Mouse (Mus musculus) right cerebral cortex, postnatal 36 days (tissue): ENCODE data around the gene Slc35d2.

Source experiments
- DNase-seq, 2 experiments: peaks; one replicate each; pipeline ENCODE4 v3.0.0; 2022; ENCODE audit warnings: low spot score in 2 of 2, mixed read lengths in 1 of 2

The Slc35d2 gene

GRCm38 (mm10) chr13:64117442-64117841, 11.7 kb downstream of the Slc35d2 start:
- no peak for DNase-seq

- no peak for DNase-seq
Measured at GRCm38 (mm10) chr13:64110421-64110820, 18.7 kb downstream of the Slc35d2 start.

- no peak for DNase-seq
Measured at GRCm38 (mm10) chr13:64108381-64108850, 20.8 kb downstream of the Slc35d2 start.

- no peak for DNase-seq
Measured at GRCm38 (mm10) chr13:64107535-64107934, 21.6 kb downstream of the Slc35d2 start.

- no peak for DNase-seq
Measured at GRCm38 (mm10) chr13:64107105-64107504, 22.1 kb downstream of the Slc35d2 start.

- no peak for DNase-seq
Measured at GRCm38 (mm10) chr13:64105690-64106089, 23.5 kb downstream of the Slc35d2 start.

- DNase-seq = no peak
Measured at GRCm38 (mm10) chr13:64100186-64100585, 29.0 kb downstream of the Slc35d2 start.

GRCm38 (mm10) chr13:64098992-64099391, 30.2 kb downstream of the Slc35d2 start:
- DNase-seq = no peak

GRCm38 (mm10) chr13:64093341-64093740, 35.8 kb downstream of the Slc35d2 start:
- peak; percentile 12 to 23 for DNase-seq

GRCm38 (mm10) chr13:64092752-64093151, 36.4 kb downstream of the Slc35d2 start:
- no peak for DNase-seq

GRCm38 (mm10) chr13:64092141-64092540, 37.0 kb downstream of the Slc35d2 start:
- no peak for DNase-seq

GRCm38 (mm10) chr13:64091006-64091405, 38.2 kb downstream of the Slc35d2 start:
- no peak for DNase-seq

GRCm38 (mm10) chr13:64090278-64090677, 38.9 kb downstream of the Slc35d2 start:
- DNase-seq = no peak

GRCm38 (mm10) chr13:64089130-64089529, 40.0 kb downstream of the Slc35d2 start, which contains the start of gene Hsd17b3:
Hsd17b3 (minus strand) TSS chr13:64089230.
- no peak for DNase-seq

- peak in 1 of 2 experiments; percentile 2 for DNase-seq
Measured at GRCm38 (mm10) chr13:64088057-64088456, 41.1 kb downstream of the Slc35d2 start.

GRCm38 (mm10) chr13:64086036-64086435, 43.1 kb downstream of the Slc35d2 start:
- no peak for DNase-seq

- DNase-seq = no peak
Measured at GRCm38 (mm10) chr13:64083331-64083730, 45.8 kb downstream of the Slc35d2 start.

GRCm38 (mm10) chr13:64081012-64081919, 47.9 kb downstream of the Slc35d2 start:
- DNase-seq = no peak

- no peak for DNase-seq
Measured at GRCm38 (mm10) chr13:64077591-64077990, 51.6 kb downstream of the Slc35d2 start.

GRCm38 (mm10) chr13:64076074-64076473, 53.1 kb downstream of the Slc35d2 start:
- no peak for DNase-seq

GRCm38 (mm10) chr13:64066653-64067052, 62.5 kb downstream of the Slc35d2 start:
- no peak for DNase-seq

- DNase-seq = no peak
Measured at GRCm38 (mm10) chr13:64064276-64064675, 64.9 kb downstream of the Slc35d2 start.

- DNase-seq = no peak
Measured at GRCm38 (mm10) chr13:64060935-64061506, 68.1 kb downstream of the Slc35d2 start.
